Mouse (Mus musculus) adrenal gland, adult 2 months (tissue): ENCODE data around the gene Ak2. TPM values are rescaled to one million over a fixed set of nuclear protein-coding genes. Genes with fewer than 3 reads are reported as not detected.

Experiments
- DNase-seq: peaks from one replicate; pipeline ENCODE4 v3.0.0; 2021
- long read RNA-seq: library from polyadenylated mRNA; stranded (forward); transcript quantifications from one replicate; pipeline ENCODE4 v2.0.0, GENCODE M21; 2021
- polyA plus RNA-seq: library from polyadenylated mRNA; depleted of rRNA; stranded (reverse); fragments of >200 nt; gene quantifications from 2 replicates; pipeline ENCODE4 v1.2.3, GENCODE M21; 2012; rRNA removed
- total RNA-seq, 2 experiments: library from RNA; stranded (reverse); gene quantifications; 2 replicates each; pipeline ENCODE4 v1.2.3; 2021

The Ak2 gene
- total RNA-seq (100 to 1,000 TPM; 111 to 154 TPM), polyA plus RNA-seq (42.0 and 51.8 TPM in 2 replicates)
- long read RNA-seq, transcript Ak2-202 (7 exons, 1,781 nt): major isoform, 145 of 179 reads
- long read RNA-seq, transcript Ak2-201 (6 exons, 986 nt): minor isoform, 24 of 179 reads
- long read RNA-seq, partial matches to known transcripts: 5 of 179 reads
- long read RNA-seq, other reads (novel, unspliced or antisense): 5 of 179 reads

- no peak for DNase-seq
These were observed at the start of gene Ak2 for GRCm38 (mm10) chr4:128991500-128992008. Ak2 (plus strand) TSS chr4:128991958.

- no peak for DNase-seq
These were observed 49.4 kb upstream of the Ak2 start for GRCm38 (mm10) chr4:128942346-128942745.

- DNase-seq: no peak
These were observed 45.0 kb upstream of the Ak2 start for GRCm38 (mm10) chr4:128946736-128947135.

- peak; percentile 46 for DNase-seq
These were observed 44.3 kb upstream of the Ak2 start for GRCm38 (mm10) chr4:128947326-128947933.

- DNase-seq: peak; percentile 45
These were observed 43.6 kb upstream of the Ak2 start for GRCm38 (mm10) chr4:128948137-128948674.

- no peak for DNase-seq
These were observed 42.2 kb upstream of the Ak2 start for GRCm38 (mm10) chr4:128949470-128950005.

- peak; percentile 34 for DNase-seq
These were observed 41.3 kb upstream of the Ak2 start for GRCm38 (mm10) chr4:128950461-128950860.

GRCm38 (mm10) chr4:128953851-128954250, 37.9 kb upstream of the Ak2 start:
- DNase-seq: no peak

GRCm38 (mm10) chr4:128957155-128957911, 34.4 kb upstream of the Ak2 start:
- DNase-seq: peak; percentile 73

GRCm38 (mm10) chr4:128958156-128958555, 33.6 kb upstream of the Ak2 start:
- DNase-seq: peak; percentile 52

- DNase-seq: peak; percentile 16
These were observed 32.9 kb upstream of the Ak2 start for GRCm38 (mm10) chr4:128958849-128959248.

- no peak for DNase-seq
These were observed 32.1 kb upstream of the Ak2 start for GRCm38 (mm10) chr4:128959676-128960075.

- DNase-seq: peak; percentile 29
These were observed 30.3 kb upstream of the Ak2 start for GRCm38 (mm10) chr4:128961301-128962028.

- DNase-seq: peak; percentile 96
These were observed 29.5 kb upstream of the Ak2 start, which contains the start of gene Azin2 for GRCm38 (mm10) chr4:128962029-128962925. Azin2 (minus strand) TSS chr4:128962442.

GRCm38 (mm10) chr4:128962926-128963290, 28.9 kb upstream of the Ak2 start:
- peak; percentile 17 for DNase-seq

- no peak for DNase-seq
These were observed 25.0 kb upstream of the Ak2 start for GRCm38 (mm10) chr4:128966751-128967150.

- DNase-seq: no peak
These were observed 22.7 kb upstream of the Ak2 start for GRCm38 (mm10) chr4:128969081-128969480.

- no peak for DNase-seq
These were observed 21.9 kb upstream of the Ak2 start for GRCm38 (mm10) chr4:128969607-128970416.

GRCm38 (mm10) chr4:128970417-128970807, 21.3 kb upstream of the Ak2 start:
- DNase-seq: no peak
